Mouse (Mus musculus) CD4-positive naive resting alpha-beta T cell, adult 57 days (primary cell): ENCODE data around the gene Prpf38a. TPM values are rescaled to one million over a fixed set of nuclear protein-coding genes. Genes with fewer than 3 reads are reported as not detected.

Experiments
- total RNA-seq: library from RNA; stranded (reverse); gene quantifications from one replicate; pipeline ENCODE4 v1.2.4, GENCODE M21; 2023

Prpf38a gene
- 51.9 TPM for total RNA-seq

DNA sequence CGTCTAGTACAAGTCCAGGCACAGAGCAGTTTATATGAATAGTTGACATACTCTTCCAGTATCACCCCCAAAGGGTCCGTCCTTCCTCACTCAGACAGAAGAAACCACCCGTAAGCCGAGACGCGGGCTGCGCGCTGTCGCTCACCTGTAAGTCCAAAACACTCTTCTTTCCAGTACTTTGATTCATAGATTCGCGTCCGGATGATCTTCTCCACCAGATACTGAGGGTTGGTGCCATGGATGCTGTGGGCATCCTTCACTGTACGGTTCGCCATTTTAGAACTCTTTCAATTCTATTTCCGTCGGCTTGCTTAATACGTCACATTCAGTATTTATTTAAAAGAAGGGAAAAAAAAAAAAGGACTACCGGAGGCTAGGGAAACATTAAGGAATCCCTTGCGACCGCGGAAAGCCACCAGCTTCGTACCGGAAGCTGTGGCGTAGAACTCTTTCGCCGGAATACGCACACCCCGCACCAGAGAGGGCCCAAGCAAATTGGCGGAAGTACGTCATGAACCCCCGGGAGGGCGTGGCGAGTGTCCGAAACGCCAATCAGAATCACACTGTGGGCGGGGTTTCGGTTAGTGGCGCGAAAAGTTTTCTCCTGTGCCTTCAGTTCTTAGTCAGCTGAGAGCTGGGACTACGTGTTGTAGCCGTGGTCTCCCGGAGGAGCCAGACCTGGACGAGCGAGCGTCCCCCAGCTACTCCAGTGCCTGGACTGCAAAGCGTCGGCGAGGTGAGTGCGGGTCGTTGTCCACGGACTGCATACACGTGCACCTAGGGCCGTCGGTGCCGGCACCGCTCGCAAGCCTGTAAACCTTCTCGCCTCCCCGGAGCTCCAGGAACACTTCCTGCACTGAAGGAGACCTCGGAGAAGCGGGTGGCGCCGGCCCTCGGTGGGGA, at the start of gene Prpf38a, which contains the start of gene Orc1:
Gene Prpf38a, minus strand, starts transcription at position 497 of the 903 bp plus-strand sequence.
Gene Orc1, plus strand, starts transcription at position 584 of the 903 bp plus-strand sequence.

DNA sequence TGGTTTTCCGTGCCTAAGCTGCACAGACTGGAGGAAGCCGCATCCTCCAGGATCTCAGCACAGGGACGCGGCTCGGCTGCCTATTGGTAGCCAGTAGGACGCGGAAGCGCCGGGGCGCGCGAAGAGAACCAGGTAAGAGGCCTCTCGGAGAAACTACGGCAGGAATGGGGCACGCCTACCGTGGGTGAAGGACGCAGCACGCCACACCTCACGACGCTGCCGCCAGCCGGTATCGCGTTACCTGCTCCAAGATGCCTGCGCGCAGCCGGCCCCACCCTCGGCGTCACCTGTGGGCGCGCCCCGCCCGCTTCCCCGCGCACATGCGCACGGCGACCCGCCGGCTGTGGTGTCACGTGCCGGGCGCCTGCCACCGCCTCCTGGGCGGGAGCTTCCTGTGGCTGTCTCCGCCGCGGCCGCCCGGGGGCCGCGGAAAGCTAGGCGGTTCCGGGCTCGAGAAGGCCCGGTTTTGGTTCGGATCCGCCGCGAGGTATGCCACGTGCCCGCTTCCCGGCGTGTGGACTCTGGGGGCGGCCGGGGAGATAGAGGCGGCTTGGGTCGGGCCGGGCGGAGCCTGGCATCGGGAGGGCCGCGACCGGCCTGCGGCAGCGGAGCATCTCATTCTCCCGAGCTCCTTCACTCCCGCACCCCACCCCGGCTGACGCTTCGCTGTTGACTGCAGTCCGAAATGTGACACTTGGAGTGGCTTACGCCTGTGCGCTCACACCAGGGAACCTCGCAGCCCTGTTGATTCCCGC, 40.6 kb upstream of the Prpf38a start, which contains the start of gene Cc2d1b:
Gene Cc2d1b, plus strand, starts transcription at position 354 of the 755 bp plus-strand sequence.

Other genes starting within 250 kb of the Prpf38a start
- gene Shisal2a, start 196.0 kb downstream of the Prpf38a start, total RNA-seq: not detected
- gene Gpx7, start 172.4 kb downstream of the Prpf38a start, total RNA-seq: 0.44 TPM
- 171 TPM for gene Tut4, start 119.9 kb downstream of the Prpf38a start, total RNA-seq
- gene Orc1, start 87 bp upstream of the Prpf38a start, total RNA-seq: 2.7 TPM
- 117 TPM for gene Cc2d1b, start 40.6 kb upstream of the Prpf38a start, total RNA-seq
- gene 3110021N24Rik, start 140.3 kb upstream of the Prpf38a start, total RNA-seq: not detected
- gene Zfyve9, start 201.5 kb upstream of the Prpf38a start, total RNA-seq: 0.30 TPM